Mouse (Mus musculus) intestine, embryonic 16.5 days (tissue): ENCODE measurements around the gene Tamm41. TPM values are rescaled to one million over a fixed set of nuclear protein-coding genes. Genes with fewer than 3 reads are reported as not detected.
A peak's percentile ranks its signal among the peaks of the same experiment; 100 is the strongest.

Experiments used
- ATAC-seq: fragments of 200-750 bp; cut with Nextera tagmentation; 2 replicates; pipeline ENCODE4 v1.8.0; 2017; ENCODE audit warnings: moderate TSS enrichment, moderate library complexity
- H3K27ac ChIP-seq: fragments of 300-500 bp; sonication (generic); 2 replicates; pipeline ENCODE4 v1.5.1; 2014; ENCODE audit warnings: mild to moderate bottlenecking, low read length
- H3K27me3 ChIP-seq: fragments of 300-500 bp; sonication (generic); replicated peaks from 2 replicates; pipeline ENCODE4 v1.6.1; 2014; ENCODE audit warnings: low read length, control low read depth, mixed read lengths; ENCODE audit not compliant: control insufficient read depth, insufficient read depth
- H3K36me3 ChIP-seq: fragments of 300-500 bp; sonication (generic); 2 replicates; pipeline ENCODE4 v1.6.1; 2014; ENCODE audit warnings: low read length, control low read depth; ENCODE audit not compliant: control insufficient read depth, insufficient read depth
- H3K4me1 ChIP-seq: fragments of 300-500 bp; sonication (generic); 2 replicates; pipeline ENCODE4 v1.6.1; 2014; ENCODE audit warnings: low read length, control low read depth, mixed read lengths; ENCODE audit not compliant: control insufficient read depth, insufficient read depth
- H3K4me2 ChIP-seq: fragments of 300-500 bp; sonication (generic); 2 replicates; pipeline ENCODE4 v1.6.1; 2014; ENCODE audit warnings: low read depth, low read length, control low read depth
- H3K4me3 ChIP-seq: fragments of 300-500 bp; sonication (generic); 2 replicates; pipeline ENCODE4 v1.5.1; 2014; ENCODE audit warnings: mild to moderate bottlenecking, low read length
- H3K9ac ChIP-seq: fragments of 300-500 bp; sonication (generic); 2 replicates; pipeline ENCODE4 v1.6.1; 2014; ENCODE audit warnings: low read depth, low read length
- H3K9me3 ChIP-seq: fragments of 300-500 bp; sonication (generic); 2 replicates; pipeline ENCODE4 v1.6.1; 2016; ENCODE audit warnings: low read length, control low read depth; ENCODE audit not compliant: control insufficient read depth
- WGBS: fragments of 180-500 bp; shearing (Covaris S2); extraction: QIAGEN DNeasy Blood & Tissue Kit; methylation state at CpG from one replicate; pipeline ENCODE4 v1.1.7; 2014; 5-methylcytosine and 5-hydroxymethylcytosine counted together
- polyA plus RNA-seq: library from polyadenylated mRNA; unstranded; fragments of >200 nt; fragmentation: Nextera tagmentation; extraction: Ambion mirVana; gene quantifications from 2 replicates; pipeline ENCODE4 v1.2.1, GENCODE M21; 2015

Gene Tamm41
- 58.7 and 66.8 TPM in 2 replicates for polyA plus RNA-seq

DNA sequence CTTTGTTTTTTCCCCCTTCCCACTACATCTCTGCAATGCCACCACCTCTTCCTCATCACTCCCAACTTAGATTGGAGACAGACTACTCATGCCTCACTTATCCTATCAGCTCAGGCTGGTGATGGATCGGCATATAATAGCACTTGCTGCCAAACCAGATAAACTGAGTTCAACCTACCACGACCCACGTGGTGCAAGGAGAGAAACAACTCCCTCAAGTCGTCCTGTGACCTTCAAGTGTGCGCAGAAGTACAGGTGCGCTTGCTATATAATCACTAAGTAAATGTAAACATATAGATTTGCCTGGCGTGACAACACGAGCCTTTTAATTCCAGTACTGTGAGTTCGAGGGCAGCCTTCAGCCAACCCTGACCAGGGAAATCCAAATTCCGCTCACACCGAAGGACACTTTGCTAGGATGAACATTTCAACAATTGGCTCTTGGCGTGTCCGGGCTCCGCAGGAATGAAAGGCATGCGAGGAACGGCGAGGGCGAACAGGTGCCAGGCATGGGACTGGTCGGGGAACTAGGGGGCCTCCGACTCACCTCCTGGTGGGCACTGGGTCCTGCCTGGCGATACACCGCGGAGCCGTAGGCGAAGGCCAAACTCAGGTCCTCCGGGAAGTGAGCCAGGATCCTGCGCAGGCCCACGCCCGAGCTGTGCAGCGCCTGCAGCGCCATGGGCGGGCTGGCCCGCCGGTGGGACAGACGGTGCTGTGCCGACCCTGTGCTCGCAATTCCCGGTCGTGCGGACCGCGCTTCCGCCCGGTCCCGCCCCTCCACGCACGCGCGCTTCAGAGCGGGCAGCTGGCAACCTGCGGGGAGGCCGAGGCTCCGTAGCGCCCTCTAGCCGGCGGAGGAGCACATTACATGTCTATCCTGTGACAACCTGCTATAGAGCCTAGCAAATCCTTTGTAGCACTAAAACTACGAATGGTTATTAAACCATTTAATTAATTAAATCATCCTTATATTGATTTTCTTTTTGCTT is at the start of gene Tamm41:
TSS of gene Tamm41 (minus strand) at position 774 of the 992 bp plus-strand sequence.
- H3K9me3 ChIP-seq, result no peaks in the 10 kb centered on the region

DNA sequence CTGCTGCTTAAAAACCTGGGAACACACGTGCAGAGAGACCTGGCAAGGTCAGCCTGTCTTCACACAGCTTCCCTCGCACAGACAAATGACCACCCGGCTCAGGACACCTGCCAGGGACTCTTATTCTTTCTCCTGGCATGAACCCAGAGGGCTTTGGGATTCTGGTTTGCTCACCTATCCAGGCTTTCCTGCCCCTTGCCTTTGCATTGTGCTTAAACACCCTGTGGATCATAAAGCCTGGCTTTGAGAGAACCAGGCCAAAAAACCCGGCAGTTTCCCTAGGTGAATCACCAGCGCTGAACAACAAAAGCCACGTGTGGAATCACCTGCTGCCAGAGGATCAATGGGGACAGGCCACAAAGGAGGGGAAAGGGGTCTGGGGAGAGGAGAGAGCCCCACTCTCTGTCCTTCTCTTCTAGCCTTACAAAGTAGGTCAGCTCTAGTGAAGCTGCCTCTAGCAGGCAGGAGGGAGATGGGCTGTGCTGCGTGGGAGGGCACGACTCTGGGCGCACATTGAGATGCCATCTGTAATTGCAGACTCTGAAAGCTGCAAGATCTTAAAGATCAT is 47.7 kb upstream of the Tamm41 start:
- 57% methylated on average over 9 of the region's 9 CpGs for WGBS
- no peak for ATAC-seq

More for the DNA sequence above, at the start of gene Tamm41:
- peak within 1 kb of the TSS; percentile 93 for H3K4me3 ChIP-seq
- under 1% methylated on average over 57 of the region's 57 CpGs for WGBS
- H3K9ac ChIP-seq, result peak within 1 kb of the TSS; percentile 88
- H3K36me3 ChIP-seq, result no peaks in the 10 kb centered on the region
- ATAC-seq, result peak; percentile 94
- peaks cover 4% of the 10 kb centered on the region for H3K4me1 ChIP-seq
- peak within 1 kb of the TSS; percentile 48; the same call in 1 of the 2 replicates for H3K27ac ChIP-seq
- H3K4me2 ChIP-seq, result peak within 1 kb of the TSS; percentile 68
- H3K27me3 ChIP-seq, result no peaks in the 10 kb centered on the region

GRCm38 (mm10) chr6:115076781-115077575 is 39.3 kb upstream of the Tamm41 start:
- Histone ChIP-seq H3K27ac (no peak overlapping the region), H3K27me3 (no peaks in the 10 kb centered on the region), H3K36me3 (no peaks in the 10 kb centered on the region), H3K4me2 (no peak overlapping the region), H3K9ac (no peak overlapping the region), H3K4me1 (no peaks in the 10 kb centered on the region), H3K9me3 (no peaks in the 10 kb centered on the region), H3K4me3 (no peak overlapping the region)
- no peak for ATAC-seq
- 36% methylated on average over 9 of the region's 9 CpGs for WGBS

More for the DNA sequence above, 47.7 kb upstream of the Tamm41 start:
- Histone ChIP-seq H3K9ac (no peak overlapping the region), H3K27me3 (no peaks in the 10 kb centered on the region), H3K4me3 (no peak overlapping the region), H3K36me3 (no peaks in the 10 kb centered on the region), H3K4me2 (no peak overlapping the region), H3K27ac (no peak overlapping the region), H3K9me3 (no peaks in the 10 kb centered on the region), H3K4me1 (no peaks in the 10 kb centered on the region)

GRCm38 (mm10) chr6:115072024-115072423 is 34.3 kb upstream of the Tamm41 start:
- H3K27me3 ChIP-seq, result no peaks in the 10 kb centered on the region
- no peak overlapping the region for H3K27ac ChIP-seq
- no peak for ATAC-seq
- H3K9ac ChIP-seq, result no peak overlapping the region
- no peaks in the 10 kb centered on the region for H3K36me3 ChIP-seq
- 68% methylated on average over 2 of the region's 2 CpGs for WGBS
- H3K4me3 ChIP-seq, result no peak overlapping the region
- no peaks in the 10 kb centered on the region for H3K4me1 ChIP-seq
- H3K4me2 ChIP-seq, result no peak overlapping the region
- H3K9me3 ChIP-seq, result no peaks in the 10 kb centered on the region

DNA sequence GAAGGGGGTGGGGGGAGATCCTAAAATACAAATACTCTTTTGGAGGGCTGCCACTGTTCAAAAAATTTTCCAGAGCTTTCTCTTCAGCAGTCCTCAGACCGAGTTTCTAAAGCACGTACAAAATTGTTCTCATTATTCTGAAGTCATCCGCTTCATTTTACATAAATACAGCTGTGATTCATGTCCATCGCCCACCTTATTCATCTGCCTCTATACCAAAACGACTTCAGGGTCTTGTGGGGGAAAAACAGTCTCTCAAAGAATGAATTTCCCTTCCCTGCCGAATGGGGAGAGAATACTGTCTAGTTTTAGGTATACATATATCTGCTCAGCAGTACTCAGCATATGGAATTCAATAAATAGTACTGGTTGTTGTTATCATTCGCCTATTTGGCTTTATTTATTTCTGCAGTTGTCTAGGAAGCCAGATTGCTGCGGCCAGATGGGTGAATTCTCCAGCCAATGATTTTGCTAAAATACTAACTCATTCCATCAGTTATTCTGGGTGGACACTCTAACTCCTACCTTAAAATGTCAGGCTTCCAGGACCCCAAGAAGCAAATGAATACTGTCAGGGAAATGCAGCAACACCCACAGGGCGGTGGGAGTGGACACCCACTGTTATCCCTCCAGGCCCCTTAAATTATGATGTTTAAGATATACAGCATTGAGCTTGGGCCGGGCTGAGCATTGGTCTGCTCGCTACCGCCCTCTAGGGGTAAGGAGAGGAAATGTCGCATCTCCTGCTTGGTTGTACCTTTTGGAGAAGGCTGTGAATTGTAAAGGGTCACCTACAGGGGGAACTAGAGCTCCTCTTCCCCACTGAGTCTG is 27.9 kb upstream of the Tamm41 start:
- no peak overlapping the region for H3K4me3 ChIP-seq
- H3K27me3 ChIP-seq, result no peaks in the 10 kb centered on the region
- WGBS, result 36% methylated on average over 13 of the region's 13 CpGs
- no peak overlapping the region for H3K9ac ChIP-seq
- no peaks in the 10 kb centered on the region for H3K4me1 ChIP-seq
- H3K27ac ChIP-seq, result 0 out of 2 replicates have a peak overlapping the region, but pooled peaks have one; percentile 9
- H3K36me3 ChIP-seq, result no peaks in the 10 kb centered on the region
- no peak overlapping the region for H3K4me2 ChIP-seq
- no peak for ATAC-seq
- no peaks in the 10 kb centered on the region for H3K9me3 ChIP-seq

GRCm38 (mm10) chr6:115062605-115063350 is 25.1 kb upstream of the Tamm41 start:
- Histone ChIP-seq H3K4me2 (no peak overlapping the region), H3K9me3 (no peaks in the 10 kb centered on the region), H3K36me3 (no peaks in the 10 kb centered on the region), H3K4me3 (no peak overlapping the region), H3K27me3 (no peaks in the 10 kb centered on the region), H3K4me1 (no peaks in the 10 kb centered on the region), H3K9ac (no peak overlapping the region), H3K27ac (no peak overlapping the region)
- 67% methylated on average over 5 of the region's 5 CpGs for WGBS
- ATAC-seq, result no peak

DNA sequence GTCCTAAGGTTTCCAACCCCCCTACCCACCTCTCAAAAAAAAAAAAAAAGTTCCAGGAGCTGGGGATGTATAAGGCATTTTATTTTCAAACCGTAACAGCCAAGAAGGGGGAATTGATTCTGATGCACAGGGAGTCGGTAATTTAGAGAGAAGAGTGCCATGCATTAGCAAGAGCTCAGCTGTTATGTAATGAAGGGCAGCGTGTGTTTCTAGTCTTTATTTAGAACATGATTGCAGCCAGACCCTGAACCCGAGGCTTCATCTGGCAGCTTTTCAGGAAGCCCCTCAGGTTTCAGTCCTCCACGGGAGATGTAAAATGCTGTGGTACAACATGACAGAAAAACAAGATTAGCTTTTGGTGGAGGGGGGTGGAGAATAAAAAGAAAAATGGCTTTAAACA is 21.6 kb upstream of the Tamm41 start:
- H3K9me3 ChIP-seq, result no peaks in the 10 kb centered on the region
- H3K27me3 ChIP-seq, result no peaks in the 10 kb centered on the region
- no peaks in the 10 kb centered on the region for H3K36me3 ChIP-seq
- H3K27ac ChIP-seq, result no peak overlapping the region
- H3K4me1 ChIP-seq, result no peaks in the 10 kb centered on the region
- 53% methylated on average over 5 of the region's 5 CpGs for WGBS
- H3K4me3 ChIP-seq, result no peak overlapping the region
- ATAC-seq, result no peak
- H3K4me2 ChIP-seq, result no peak overlapping the region
- H3K9ac ChIP-seq, result no peak overlapping the region

- Histone ChIP-seq H3K27ac (no peak overlapping the region), H3K9me3 (no peaks in the 10 kb centered on the region), H3K9ac (no peak overlapping the region), H3K4me2 (no peak overlapping the region), H3K4me1 (no peaks in the 10 kb centered on the region), H3K36me3 (no peaks in the 10 kb centered on the region), H3K4me3 (no peak overlapping the region), H3K27me3 (no peaks in the 10 kb centered on the region)
- 33% methylated on average over 2 of the region's 2 CpGs for WGBS
- ATAC-seq, result no peak
Measured at GRCm38 (mm10) chr6:115056699-115057098, 19.0 kb upstream of the Tamm41 start.
